Mouse (Mus musculus) ES-E14 (cell line): ENCODE measurements around the gene Cldn15. TPM values are rescaled to one million over a fixed set of nuclear protein-coding genes. Genes with fewer than 3 reads are reported as not detected.

Experiments used
- DNase-seq: peaks from one replicate; pipeline ENCODE4 v3.0.0-alpha.2; 2013; ENCODE audit warnings: low read depth, low spot score
- H3K27ac ChIP-seq: 2 replicates; pipeline ENCODE4 v1.5.1; 2012; ENCODE audit warnings: low read depth, mild to moderate bottlenecking, low read length, moderate library complexity, mixed read lengths; ENCODE audit not compliant: poor library complexity, insufficient read depth, severe bottlenecking
- H3K36me3 ChIP-seq: 2 replicates; pipeline ENCODE4 v1.6.1; 2012; ENCODE audit warnings: mild to moderate bottlenecking, low read length, moderate library complexity, mixed read lengths; ENCODE audit not compliant: control insufficient read depth, poor library complexity, insufficient read depth, severe bottlenecking
- H3K4me1 ChIP-seq, 2 experiments: fragments of 150-350 bp in 1 of 2; sonication (generic) in 1 of 2; 2 replicates each; pipeline ENCODE4 v1.6.1; 2012; ENCODE audit warnings: low read length in 2 of 2, mild to moderate bottlenecking in 1 of 2, mixed read lengths in 1 of 2; ENCODE audit not compliant: control insufficient read depth in 2 of 2, insufficient read depth in 2 of 2, poor library complexity in 1 of 2
- H3K4me3 ChIP-seq, 2 experiments: fragments of 150-350 bp in 1 of 2; sonication (generic) in 1 of 2; 2 replicates each; pipeline ENCODE4 v1.5.1; 2012; ENCODE audit warnings: low read length in 2 of 2, low read depth in 1 of 2, mild to moderate bottlenecking in 1 of 2, mixed read lengths in 1 of 2; ENCODE audit not compliant: insufficient read depth in 1 of 2, poor library complexity in 1 of 2, severe bottlenecking in 1 of 2
- H3K9ac ChIP-seq: 2 replicates; pipeline ENCODE4 v1.6.1; 2012; ENCODE audit warnings: low read depth, mild to moderate bottlenecking, low read length, mixed read lengths; ENCODE audit not compliant: poor library complexity, insufficient read depth, severe bottlenecking
- H3K9me3 ChIP-seq: fragments of 150-350 bp; sonication (generic); 2 replicates; pipeline ENCODE4 v1.6.1; 2012; ENCODE audit warnings: low read depth, mild to moderate bottlenecking, low read length; ENCODE audit not compliant: control insufficient read depth, insufficient read depth
- CHD2 ChIP-seq: IDR thresholded peaks from 2 replicates; pipeline ENCODE4 v1.6.1; 2014; ENCODE audit warnings: mild to moderate bottlenecking, low read depth, low read length, inconsistent platforms
- HCFC1 ChIP-seq: IDR thresholded peaks from 2 replicates; pipeline ENCODE4 v1.6.1; 2012; ENCODE audit warnings: low read length, inconsistent platforms, borderline replicate concordance; ENCODE audit not compliant: insufficient read depth
- MAFK ChIP-seq: IDR thresholded peaks from 2 replicates; pipeline ENCODE4 v1.6.1; 2014; ENCODE audit warnings: mild to moderate bottlenecking, low read depth, low read length, inconsistent platforms; ENCODE audit not compliant: insufficient read depth
- ZC3H11A ChIP-seq: IDR thresholded peaks from 2 replicates; pipeline ENCODE4 v1.6.1; 2012; ENCODE audit warnings: low read depth, mild to moderate bottlenecking, inconsistent platforms, low read length, borderline replicate concordance
- ZNF384 ChIP-seq: IDR thresholded peaks from 2 replicates; pipeline ENCODE4 v1.6.1; 2012; ENCODE audit warnings: low read depth, low read length, inconsistent platforms
- in situ Hi-C, 2 experiments: fragments of 600-800 bp; cut with MboI; formaldehyde crosslinking; loops; one replicate each; pipeline ENCODE4 v1.15.1; 2025; ENCODE audit warnings: low sequenced_read_pairs in 2 of 2, inconsistent platforms in 1 of 2; ENCODE audit not compliant: unreplicated experiment in 2 of 2
- total RNA-seq: library from RNA; depleted of rRNA; stranded (reverse); fragments of 300-350 nt; gene quantifications from 2 replicates; pipeline ENCODE4 v1.2.3, GENCODE M21; 2012

The Cldn15 gene
- total RNA-seq, 1 experiment: 0.94 TPM

DNA sequence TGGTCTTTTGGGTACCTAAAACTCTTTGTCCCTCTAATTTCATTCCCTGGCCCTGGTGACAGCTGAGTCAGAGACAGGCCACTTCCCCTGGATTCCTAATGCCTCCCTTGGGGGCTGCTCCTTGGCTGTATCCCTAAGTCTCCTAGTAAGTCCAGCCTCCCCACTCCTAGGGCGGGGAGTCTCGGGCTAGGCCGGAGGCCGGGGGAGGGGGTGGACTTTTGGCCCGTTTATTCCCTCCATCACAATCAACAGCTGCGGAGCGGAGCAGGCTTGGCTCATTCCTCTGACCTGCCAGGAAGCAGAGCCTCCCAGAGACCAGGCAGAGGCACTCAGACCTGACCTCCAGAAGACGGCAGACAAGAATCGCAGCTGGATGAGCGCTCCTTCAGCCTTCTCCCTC lies 1.2 kb downstream of the Cldn15 start:
- H3K36me3 ChIP-seq: peaks cover 36% of the 10 kb centered on the region
- no peak for TF ChIP-seq CHD2
- no peak for TF ChIP-seq ZC3H11A
- TF ChIP-seq HCFC1: no peak
- TF ChIP-seq MAFK: no peak
- no peak for TF ChIP-seq ZNF384
- in situ Hi-C loops: no loop called here
- H3K4me3 ChIP-seq: no peak overlapping the region
- peaks cover 3 to 32% of the 10 kb centered on the region in 2 experiments; a peak in 3 of 4 replicates for H3K4me1 ChIP-seq
- H3K27ac ChIP-seq: no peak overlapping the region
- DNase-seq: no peak
- no peak overlapping the region; the same call in 1 of the 2 replicates for H3K9ac ChIP-seq
- no peaks in the 10 kb centered on the region for H3K9me3 ChIP-seq

DNA sequence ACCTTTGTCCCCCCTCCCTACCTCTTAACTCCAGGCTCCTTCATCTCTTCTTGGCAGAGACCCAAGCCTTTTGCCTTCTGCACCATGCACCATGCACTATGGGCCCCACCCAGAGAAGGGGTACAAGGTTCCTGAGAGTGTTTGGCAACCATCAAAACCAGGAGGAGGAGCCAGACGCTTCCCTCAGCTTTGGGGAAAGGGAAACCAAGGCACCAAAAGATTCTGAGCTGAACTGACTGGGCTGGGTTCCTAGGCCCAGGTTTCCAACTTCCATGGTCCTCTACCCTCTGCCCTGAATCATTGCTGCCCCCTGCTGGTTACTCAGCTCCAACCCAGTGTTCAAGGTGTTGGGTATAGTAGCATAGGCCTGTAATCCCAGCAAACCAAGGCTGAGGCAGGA lies 4.3 kb downstream of the Cldn15 start:
- no peak overlapping the region for H3K27ac ChIP-seq
- no peak overlapping the region; the same call in 1 of the 2 replicates for H3K9ac ChIP-seq
- H3K36me3 ChIP-seq: peaks cover 11% of the 10 kb centered on the region
- no peaks in the 10 kb centered on the region for H3K9me3 ChIP-seq
- DNase-seq: peak; percentile 85
- H3K4me3 ChIP-seq: no peak overlapping the region
- TF ChIP-seq CHD2 (no peak), ZNF384 (no peak), ZC3H11A (no peak), MAFK (no peak), HCFC1 (no peak)
- H3K4me1 ChIP-seq: peaks cover 0 to 20% of the 10 kb centered on the region in 2 experiments; a peak in 2 of 4 replicates
- in situ Hi-C loops: no loop called here

DNA sequence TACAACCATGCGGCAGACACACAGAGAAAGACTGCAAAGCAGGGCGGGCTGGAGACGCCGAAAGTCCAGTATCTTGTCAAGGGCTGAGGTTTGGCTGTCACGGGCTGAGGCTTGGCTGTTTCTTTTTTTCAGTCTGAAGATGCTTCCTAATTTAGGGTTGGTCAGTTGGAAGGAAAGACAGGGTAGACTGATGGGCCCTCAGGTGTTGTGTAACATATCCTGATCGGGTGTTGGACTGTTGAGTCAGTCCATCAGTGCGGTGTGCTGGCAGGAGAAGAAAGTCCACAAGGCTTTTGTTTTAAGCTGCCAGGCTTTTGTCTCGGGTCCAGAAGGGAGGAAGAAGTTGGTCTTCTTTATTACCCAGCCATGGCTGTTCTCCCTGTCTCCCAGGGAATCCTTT lies 7.3 kb downstream of the Cldn15 start:
- Histone ChIP-seq H3K27ac (no peak overlapping the region), H3K9me3 (no peaks in the 10 kb centered on the region), H3K36me3 (no peaks in the 10 kb centered on the region), H3K4me1 (no peaks in the 10 kb centered on the region), H3K4me3 (no peak overlapping the region), H3K9ac (no peak overlapping the region)
- TF ChIP-seq ZNF384 (no peak), CHD2 (no peak), ZC3H11A (no peak), MAFK (no peak), HCFC1 (no peak)
- DNase-seq: no peak
- in situ Hi-C loops: no loop called here

DNA sequence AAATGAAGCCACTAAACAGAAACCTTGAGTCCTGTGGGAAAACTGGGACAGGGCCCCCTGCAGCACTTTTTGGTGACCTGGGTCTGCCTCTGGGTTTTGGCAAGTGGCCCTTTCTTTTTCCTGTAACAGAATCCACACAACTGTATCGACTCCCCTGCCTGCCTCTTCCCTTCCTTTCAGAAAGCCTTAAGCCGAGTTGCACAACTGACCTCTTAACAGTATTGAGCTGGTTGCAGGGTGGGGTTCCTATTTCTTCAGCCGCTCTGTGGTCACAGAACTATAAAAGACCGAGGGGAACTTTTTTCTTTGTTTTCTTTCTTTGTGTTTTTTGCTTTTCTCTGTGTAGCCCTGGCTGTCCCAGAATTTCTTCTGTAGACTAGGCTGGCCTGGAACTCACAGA lies 11.4 kb downstream of the Cldn15 start:
- Histone ChIP-seq H3K9me3 (no peaks in the 10 kb centered on the region), H3K27ac (no peak overlapping the region), H3K4me3 (no peak overlapping the region), H3K4me1 (0 out of 4 replicates have a peak, but pooled peaks cover 0 to 2% of the 10 kb centered on the region in 2 experiments), H3K9ac (no peak overlapping the region), H3K36me3 (peaks cover 3% of the 10 kb centered on the region)
- TF ChIP-seq ZNF384 (no peak), MAFK (no peak), ZC3H11A (no peak), HCFC1 (no peak), CHD2 (no peak)
- DNase-seq: no peak
- in situ Hi-C loops: no loop called here

DNA sequence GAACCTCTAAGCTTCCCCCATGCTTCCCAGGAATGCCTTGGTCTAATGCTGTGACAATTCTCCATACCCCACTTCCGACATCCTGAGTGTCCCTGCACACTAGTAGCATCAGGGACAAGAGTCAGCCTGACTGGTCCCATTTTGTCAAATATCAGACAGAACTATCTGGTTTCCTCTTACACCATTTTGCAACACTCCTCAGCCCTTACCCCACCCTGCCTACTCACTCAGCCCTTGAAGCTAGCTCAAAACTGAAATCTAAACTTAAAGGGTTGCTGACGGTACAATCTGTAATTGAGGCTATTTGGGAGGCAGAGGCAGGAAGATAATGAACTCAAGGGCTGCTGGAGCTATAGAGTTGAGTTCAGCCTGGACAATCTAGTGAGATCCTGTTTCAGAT lies 13.3 kb downstream of the Cldn15 start:
- Histone ChIP-seq H3K27ac (no peak overlapping the region), H3K9me3 (no peaks in the 10 kb centered on the region), H3K4me3 (no peak overlapping the region), H3K4me1 (0 out of 4 replicates have a peak, but pooled peaks cover 0 to 2% of the 10 kb centered on the region in 2 experiments), H3K36me3 (peaks cover 3% of the 10 kb centered on the region), H3K9ac (no peak overlapping the region)
- no peak for DNase-seq
- in situ Hi-C loops: no loop called here
- TF ChIP-seq ZNF384 (no peak), HCFC1 (no peak), CHD2 (no peak), MAFK (no peak), ZC3H11A (no peak)
